Mouse (Mus musculus): ENCODE data around the gene Fam122b.

The Fam122b gene

DNA sequence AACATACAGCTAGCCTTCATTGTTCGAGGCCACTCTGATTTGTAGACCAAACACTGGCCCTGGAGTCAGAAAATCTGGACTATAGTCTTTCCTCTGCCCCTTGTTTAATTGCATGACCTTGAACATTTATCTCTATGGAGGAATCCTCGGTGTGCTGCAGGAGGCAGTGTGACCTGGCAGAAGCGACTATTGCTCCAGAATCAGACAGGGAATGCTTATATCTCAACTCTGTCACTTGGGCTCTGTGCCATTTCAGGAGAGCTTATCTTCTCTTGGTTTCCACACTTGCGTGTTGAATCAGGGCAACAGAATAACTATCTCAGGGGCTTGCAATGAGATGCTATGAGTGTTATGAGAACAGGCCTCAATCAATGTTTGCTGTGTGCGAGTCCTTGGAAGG lies 68.0 kb downstream of the Fam122b start:
- DNase-seq (ENCODE audit: low read depth, low spot score): no peak

DNA sequence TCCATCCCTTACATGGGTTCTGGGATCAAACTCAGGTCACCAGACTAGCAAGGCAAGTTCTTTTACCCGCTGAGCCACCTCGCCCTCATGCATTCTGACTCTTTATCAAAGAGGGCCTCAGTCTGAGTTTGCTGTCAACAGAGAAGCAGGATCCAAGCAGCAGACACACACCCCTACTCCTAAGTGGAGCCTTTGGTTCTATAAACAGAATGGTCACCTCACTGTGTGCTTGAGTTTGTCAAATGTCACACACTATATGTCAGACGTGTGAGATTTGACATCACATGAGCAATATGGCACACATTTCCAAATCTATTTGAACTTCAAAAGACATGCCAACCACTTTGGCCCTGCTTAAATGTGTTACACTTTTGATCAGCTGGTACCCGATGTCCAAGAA lies 71.9 kb downstream of the Fam122b start:
- DNase-seq (ENCODE audit: low read depth, low spot score): no peak

DNA sequence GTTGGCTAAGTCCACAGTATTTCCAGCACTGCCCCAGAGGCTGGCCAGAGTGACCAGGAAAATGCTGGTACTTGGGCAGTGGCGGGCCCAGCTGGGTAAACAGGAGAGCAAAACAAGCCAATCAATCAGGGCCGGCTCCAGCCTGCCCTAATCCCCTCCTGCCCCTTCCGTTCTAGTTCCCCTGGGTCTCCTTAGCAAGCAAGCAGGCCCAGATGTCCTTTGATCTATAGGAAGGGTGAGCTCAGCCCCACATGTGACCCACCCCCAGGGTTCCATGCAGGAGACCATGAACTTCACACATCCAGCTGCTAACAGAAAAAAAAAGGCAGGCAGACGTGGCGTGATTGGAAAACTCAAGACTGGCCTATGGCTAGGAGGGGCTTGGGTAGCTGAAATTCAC lies 73.2 kb downstream of the Fam122b start:
- no peak for DNase-seq (ENCODE audit: low read depth, low spot score)
